Mouse (Mus musculus): ENCODE measurements at regions not wholly inside any gene's neighbourhood (a gene's known extent, or its start where the extent isn't known, plus 50 kb on each side); places are given as distances from the start of the nearest gene placed in this dataset.

GRCm38 (mm10) chr15:62134835-62135234 lies 1212.0 kb upstream of the A1bg start:
- no peak for TF ChIP-seq POLR2A (IDR thresholded peaks at IDR 0.05; ENCODE audit: control insufficient read depth, extremely low read depth, insufficient read depth, low read length, poor library complexity)
- TF ChIP-seq CTCF (IDR thresholded peaks at IDR 0.05; ENCODE audit: borderline replicate concordance, control insufficient read depth, extremely low read depth, insufficient read depth, low read length, poor library complexity), result no peak
